Mouse (Mus musculus) liver, adult 2 months (tissue): ENCODE results near the gene Olfr281. TPM values are rescaled to one million over a fixed set of nuclear protein-coding genes. Genes with fewer than 3 reads are reported as not detected.

ENCODE experiments used
- DNase-seq: peaks from one replicate; pipeline ENCODE4 v3.0.0-alpha.2; 2011; ENCODE audit warnings: low read depth, low spot score; ENCODE audit errors: extremely low read depth
- H3K27ac ChIP-seq: fragments of 200-500 bp; replicated peaks from 2 replicates; pipeline ENCODE4 v1.5.1; 2012; ENCODE audit warnings: low read depth, mild to moderate bottlenecking, control low read depth, inconsistent platforms, low read length; ENCODE audit not compliant: insufficient read depth
- H3K27me3 ChIP-seq: fragments of 200-500 bp; 2 replicates; pipeline ENCODE4 v1.6.1; 2012; ENCODE audit warnings: mild to moderate bottlenecking, moderate library complexity, low read length, inconsistent platforms; ENCODE audit not compliant: control insufficient read depth, insufficient read depth
- H3K36me3 ChIP-seq: fragments of 200-500 bp; 2 replicates; pipeline ENCODE4 v1.6.1; 2012; ENCODE audit warnings: low read length, inconsistent platforms; ENCODE audit not compliant: control insufficient read depth, insufficient read depth
- H3K4me1 ChIP-seq: fragments of 200-500 bp; 2 replicates; pipeline ENCODE4 v1.6.1; 2011; ENCODE audit warnings: low read length; ENCODE audit not compliant: control insufficient read depth, insufficient read depth
- H3K4me3 ChIP-seq: fragments of 200-500 bp; 2 replicates; pipeline ENCODE4 v1.5.1; 2011; ENCODE audit warnings: low read depth, mild to moderate bottlenecking, control low read depth, low read length, moderate library complexity; ENCODE audit not compliant: insufficient read depth
- H3K79me2 ChIP-seq: fragments of 200-500 bp; 2 replicates; pipeline ENCODE4 v1.6.1; 2012; ENCODE audit warnings: inconsistent platforms, mild to moderate bottlenecking, low read length, moderate library complexity; ENCODE audit not compliant: control insufficient read depth, insufficient read depth
- H3K9ac ChIP-seq: fragments of 200-500 bp; 2 replicates; pipeline ENCODE4 v1.6.1; 2012; ENCODE audit warnings: low read depth, mild to moderate bottlenecking, control low read depth, inconsistent platforms, low read length
- CTCF ChIP-seq: fragments of 200-500 bp; IDR thresholded peaks from 2 replicates; pipeline ENCODE4 v1.5.1; 2011; ENCODE audit warnings: low read depth, low read length, control low read depth
- POLR2A ChIP-seq: fragments of 200-500 bp; IDR thresholded peaks from 2 replicates; pipeline ENCODE4 v1.6.1; 2011; ENCODE audit warnings: low read length, control low read depth; ENCODE audit not compliant: insufficient read depth; ENCODE audit errors: extremely low read depth
- WGBS: fragments of 180-500 bp; shearing (Covaris S2); methylation state at CpG from one replicate; pipeline ENCODE4 v1.1.7; 2018; 5-methylcytosine and 5-hydroxymethylcytosine counted together
- polyA plus RNA-seq: library from polyadenylated mRNA; depleted of rRNA; stranded (reverse); fragments of >200 nt; gene quantifications from 2 replicates; pipeline ENCODE4 v1.2.3, GENCODE M21; 2012
- total RNA-seq: library from RNA; depleted of rRNA; stranded (reverse); fragments of >200 nt; gene quantifications from 2 replicates; pipeline ENCODE4 v1.2.3, GENCODE M21; 2014

The Olfr281 gene
- total and polyA plus RNA-seq, 2 experiments, result not detected

GRCm38 (mm10) chr15:98491332-98491731, 38.9 kb downstream of the Olfr281 start:
- Histone ChIP-seq H3K36me3 (no peaks in the 10 kb centered on the region), H3K4me1 (no peaks in the 10 kb centered on the region), H3K9ac (no peak overlapping the region), H3K27ac (no peak overlapping the region), H3K27me3 (no peaks in the 10 kb centered on the region), H3K79me2 (no peaks in the 10 kb centered on the region), H3K4me3 (no peak overlapping the region)
- TF ChIP-seq POLR2A, result no peak
- TF ChIP-seq CTCF, result no peak
- no peak for DNase-seq
- WGBS, result 30% methylated on average over 2 of the region's 2 CpGs

GRCm38 (mm10) chr15:98492102-98492501, 39.7 kb downstream of the Olfr281 start, which contains the start of gene Olfr279:
Olfr279 (plus strand) TSS chr15:98492402.
- H3K4me3 ChIP-seq, result no peak within 1 kb of the TSS
- no peaks in the 10 kb centered on the region for H3K27me3 ChIP-seq
- H3K27ac ChIP-seq, result no peak within 1 kb of the TSS
- H3K9ac ChIP-seq, result no peak within 1 kb of the TSS
- no peaks in the 10 kb centered on the region for H3K4me1 ChIP-seq
- no peak for DNase-seq
- 52% methylated on average over 4 of the region's 4 CpGs for WGBS
- no peaks in the 10 kb centered on the region for H3K36me3 ChIP-seq
- TF ChIP-seq CTCF (no peak), POLR2A (no peak)
- H3K79me2 ChIP-seq, result no peaks in the 10 kb centered on the region

- TF ChIP-seq POLR2A (no peak), CTCF (no peak)
- Histone ChIP-seq H3K79me2 (no peaks in the 10 kb centered on the region), H3K9ac (no peak overlapping the region), H3K36me3 (no peaks in the 10 kb centered on the region), H3K27ac (no peak overlapping the region), H3K27me3 (no peaks in the 10 kb centered on the region), H3K4me1 (no peaks in the 10 kb centered on the region), H3K4me3 (no peak overlapping the region)
- no peak for DNase-seq
- 85% methylated on average over 17 of the region's 17 CpGs for WGBS
Observed at GRCm38 (mm10) chr15:98497631-98498030, 45.2 kb downstream of the Olfr281 start.

- Histone ChIP-seq H3K79me2 (no peaks in the 10 kb centered on the region), H3K9ac (no peak overlapping the region), H3K4me3 (no peak overlapping the region), H3K4me1 (no peaks in the 10 kb centered on the region), H3K27me3 (peaks cover 4% of the 10 kb centered on the region; the same call in 1 of the 2 replicates), H3K36me3 (no peaks in the 10 kb centered on the region), H3K27ac (no peak overlapping the region)
- TF ChIP-seq CTCF, result no peak
- no peak for DNase-seq
- WGBS, result 83% methylated on average over 3 of the region's 3 CpGs
Observed at GRCm38 (mm10) chr15:98503317-98503716, 50.9 kb downstream of the Olfr281 start.

- no peaks in the 10 kb centered on the region for H3K79me2 ChIP-seq
- no peak overlapping the region for H3K27ac ChIP-seq
- DNase-seq, result peak; percentile 32
- 18% methylated on average over 18 of the region's 18 CpGs for WGBS
- H3K27me3 ChIP-seq, result peaks cover 4% of the 10 kb centered on the region; the same call in 1 of the 2 replicates
- no peak overlapping the region for H3K9ac ChIP-seq
- no peaks in the 10 kb centered on the region for H3K4me1 ChIP-seq
- no peak overlapping the region for H3K4me3 ChIP-seq
- no peaks in the 10 kb centered on the region for H3K36me3 ChIP-seq
- TF ChIP-seq CTCF, result peak; percentile 73
- no peak for TF ChIP-seq POLR2A
Observed at GRCm38 (mm10) chr15:98504514-98504913, 52.1 kb downstream of the Olfr281 start.

- 76% methylated on average over 9 of the region's 9 CpGs for WGBS
- no peak for TF ChIP-seq POLR2A
- no peak for TF ChIP-seq CTCF
- no peak overlapping the region for H3K4me3 ChIP-seq
- H3K9ac ChIP-seq, result no peak overlapping the region
- H3K79me2 ChIP-seq, result no peaks in the 10 kb centered on the region
- H3K27ac ChIP-seq, result no peak overlapping the region
- DNase-seq, result peak; percentile 38
- no peaks in the 10 kb centered on the region for H3K4me1 ChIP-seq
- H3K36me3 ChIP-seq, result no peaks in the 10 kb centered on the region
- peaks cover 4% of the 10 kb centered on the region; the same call in 1 of the 2 replicates for H3K27me3 ChIP-seq
Observed at GRCm38 (mm10) chr15:98506253-98506957, 54.0 kb downstream of the Olfr281 start.
